Mouse (Mus musculus): ENCODE measurements around the gene Pnisr. TPM values are rescaled to one million over a fixed set of nuclear protein-coding genes. Genes with fewer than 3 reads are reported as not detected.
A peak's percentile ranks its signal among the peaks of the same experiment; 100 is the strongest.

Gene Pnisr
- polyA plus RNA-seq (2016; fragmentation: Nextera tagmentation; extraction: Ambion mirVana), result 184 and 189 TPM in 2 replicates

DNA sequence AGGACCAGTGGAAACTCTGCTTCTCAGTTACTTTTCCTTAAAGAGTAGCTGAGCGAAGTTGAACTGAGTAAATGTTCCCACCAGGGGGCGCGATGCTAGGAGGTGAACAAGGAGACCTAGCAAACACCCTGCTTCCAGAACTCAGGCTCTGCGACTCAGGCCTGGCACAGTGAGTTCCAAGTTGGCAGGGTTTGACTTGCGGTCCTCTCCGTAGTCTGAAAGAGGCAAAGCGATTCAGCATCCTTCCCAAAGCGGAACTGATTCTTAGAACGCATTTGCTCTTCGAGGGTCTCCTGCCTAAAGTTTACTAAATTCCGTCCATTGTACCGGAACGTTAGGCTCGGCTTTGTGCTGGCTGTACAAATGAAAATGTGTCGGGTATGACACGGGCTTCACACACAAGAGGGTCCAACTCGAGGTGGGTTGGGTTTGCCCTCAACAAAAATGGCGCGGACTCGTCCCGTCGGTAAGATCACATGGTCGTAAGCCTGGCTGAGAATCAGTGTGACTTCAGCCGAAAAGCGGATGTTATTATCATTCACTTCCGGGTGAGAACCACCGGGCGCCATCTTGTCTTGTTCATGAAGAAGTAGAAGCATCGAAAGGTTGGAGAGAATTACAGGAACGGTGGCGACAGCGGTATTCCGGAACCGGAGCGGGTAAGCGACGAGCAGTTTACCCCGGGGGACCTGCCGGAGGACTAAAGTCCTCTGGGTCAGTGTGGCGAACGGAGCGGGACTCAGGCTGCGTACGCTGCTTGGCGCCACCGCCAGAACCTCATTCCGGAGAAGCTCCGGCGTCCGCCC is at the start of gene Pnisr:
Gene Pnisr (plus strand): TSS at position 103 of the 806 bp plus-strand sequence.
- H3K9me3 ChIP-seq, result no peaks in the 10 kb centered on the region
- peak within 1 kb of the TSS; percentile 88 for H3K27ac ChIP-seq
- peak within 1 kb of the TSS; percentile 53 for H3K4me2 ChIP-seq (replicated peaks)
- under 1% methylated on average over 50 of the region's 50 CpGs for WGBS
- H3K4me3 ChIP-seq, result peak within 1 kb of the TSS; percentile 85
- ATAC-seq (ENCODE audit: low FRiP score, low read depth), result peak; percentile 99
- H3K9ac ChIP-seq, result peak within 1 kb of the TSS; percentile 87
- H3K36me3 ChIP-seq, result no peaks in the 10 kb centered on the region
- H3K27me3 ChIP-seq (replicated peaks), result no peaks in the 10 kb centered on the region
- H3K4me1 ChIP-seq, result peaks cover 11% of the 10 kb centered on the region

DNA sequence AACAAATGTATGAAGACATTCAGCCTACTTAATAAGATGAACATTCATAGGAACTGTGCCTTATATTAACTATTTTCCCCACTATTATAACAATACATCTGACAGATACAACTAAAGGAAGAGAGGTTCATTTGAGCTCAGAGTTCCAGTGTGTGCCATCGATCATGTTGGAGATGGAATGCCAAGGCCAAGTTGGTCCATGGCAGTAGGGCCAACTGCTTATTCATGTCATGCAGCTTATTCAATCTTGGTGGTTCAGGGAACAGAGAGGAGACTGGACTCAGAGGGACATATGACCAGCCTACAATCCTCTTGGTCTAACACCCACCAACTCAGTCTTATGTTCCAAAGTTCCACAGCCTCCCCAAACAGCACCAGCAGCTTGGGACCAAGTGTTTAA is 46.4 kb upstream of the Pnisr start:
- 96% methylated on average over 1 of the region's 1 CpGs for WGBS
- no peak for ATAC-seq (ENCODE audit: low FRiP score, low read depth)

DNA sequence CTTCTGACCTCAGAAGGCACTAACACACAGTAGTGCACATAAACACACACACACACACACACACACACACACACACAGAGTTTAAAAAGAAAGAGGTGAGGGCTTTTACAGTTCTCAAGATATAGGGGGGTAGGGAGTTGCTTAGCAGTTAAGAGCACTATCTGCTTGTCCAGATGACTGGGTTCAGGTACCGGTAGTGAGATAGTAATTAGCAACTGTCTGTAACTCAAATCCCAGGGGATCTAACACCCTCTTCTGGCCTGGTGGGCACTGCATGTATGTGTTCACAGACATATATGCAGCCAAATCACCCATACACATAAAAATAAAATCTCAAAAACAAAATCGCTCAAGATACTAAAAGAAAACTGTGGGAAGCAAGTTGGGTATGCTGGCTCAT is 45.8 kb upstream of the Pnisr start:
- Histone ChIP-seq H3K9me3 (no peaks in the 10 kb centered on the region), H3K27ac (no peak overlapping the region), H3K4me1 (no peaks in the 10 kb centered on the region), H3K4me2 (replicated peaks) (no peak overlapping the region), H3K27me3 (replicated peaks) (no peaks in the 10 kb centered on the region), H3K9ac (no peak overlapping the region), H3K36me3 (peaks cover 47% of the 10 kb centered on the region), H3K4me3 (no peak overlapping the region)
- 93% methylated on average over 2 of the region's 2 CpGs for WGBS
- ATAC-seq (ENCODE audit: low FRiP score, low read depth), result no peak

More for the DNA sequence above, 46.4 kb upstream of the Pnisr start:
- H3K9me3 ChIP-seq, result no peaks in the 10 kb centered on the region
- H3K4me3 ChIP-seq, result no peak overlapping the region
- H3K4me2 ChIP-seq (replicated peaks), result no peak overlapping the region
- no peaks in the 10 kb centered on the region for H3K4me1 ChIP-seq
- no peak overlapping the region for H3K9ac ChIP-seq
- no peak overlapping the region for H3K27ac ChIP-seq
- peaks cover 47% of the 10 kb centered on the region for H3K36me3 ChIP-seq
- H3K27me3 ChIP-seq (replicated peaks), result no peaks in the 10 kb centered on the region

DNA sequence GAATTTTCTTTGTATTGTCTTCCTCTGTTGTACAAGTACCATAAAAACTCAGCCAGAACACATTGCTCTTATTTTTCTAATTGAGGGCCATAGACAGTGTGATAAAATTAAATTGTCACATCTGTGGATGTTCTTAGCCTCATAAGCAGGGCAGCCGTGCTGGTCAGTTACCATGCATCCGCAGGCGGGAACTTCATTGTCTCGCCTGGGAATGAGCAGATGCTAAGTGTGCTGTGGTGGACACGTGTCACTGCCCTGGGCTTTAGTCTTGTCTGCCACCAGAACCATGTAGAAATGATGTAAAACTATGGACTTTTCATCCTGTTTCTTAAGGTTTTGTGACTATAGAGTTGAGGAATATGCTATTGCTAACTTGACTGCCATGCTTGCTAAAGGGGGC is 40.2 kb upstream of the Pnisr start:
- peak; percentile 78 for ATAC-seq (ENCODE audit: low FRiP score, low read depth)
- WGBS, result 53% methylated on average over 5 of the region's 5 CpGs
- Histone ChIP-seq H3K36me3 (peaks cover 28% of the 10 kb centered on the region), H3K27ac (no peak overlapping the region), H3K4me1 (no peaks in the 10 kb centered on the region), H3K4me2 (replicated peaks) (no peak overlapping the region), H3K9me3 (no peaks in the 10 kb centered on the region), H3K9ac (no peak overlapping the region), H3K27me3 (replicated peaks) (no peaks in the 10 kb centered on the region), H3K4me3 (no peak overlapping the region)

DNA sequence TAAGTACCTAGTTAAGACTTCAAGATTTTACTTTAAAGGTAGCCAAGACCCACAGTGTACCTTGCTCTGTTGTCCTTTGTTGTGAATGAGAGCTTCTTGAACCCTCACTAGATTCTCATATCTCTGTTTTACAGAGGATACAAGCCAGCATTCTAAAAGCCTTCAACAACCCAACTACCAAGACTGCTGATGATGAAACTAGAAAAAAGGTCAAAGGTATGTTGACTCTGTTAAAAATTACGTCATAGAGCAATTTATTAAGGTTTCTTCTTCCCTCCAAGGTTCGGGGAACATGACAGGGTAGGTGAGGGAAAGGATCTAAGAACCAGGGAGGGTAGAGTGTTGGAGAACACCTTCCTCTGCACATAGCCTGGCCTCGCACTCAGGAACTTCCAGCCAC is 36.8 kb upstream of the Pnisr start:
- Histone ChIP-seq H3K27ac (no peak overlapping the region), H3K9me3 (no peaks in the 10 kb centered on the region), H3K4me2 (replicated peaks) (no peak overlapping the region), H3K4me1 (no peaks in the 10 kb centered on the region), H3K27me3 (replicated peaks) (no peaks in the 10 kb centered on the region), H3K9ac (no peak overlapping the region), H3K4me3 (no peak overlapping the region), H3K36me3 (peaks cover 20% of the 10 kb centered on the region)
- WGBS, result 94% methylated on average over 3 of the region's 3 CpGs
- ATAC-seq (ENCODE audit: low FRiP score, low read depth), result no peak

DNA sequence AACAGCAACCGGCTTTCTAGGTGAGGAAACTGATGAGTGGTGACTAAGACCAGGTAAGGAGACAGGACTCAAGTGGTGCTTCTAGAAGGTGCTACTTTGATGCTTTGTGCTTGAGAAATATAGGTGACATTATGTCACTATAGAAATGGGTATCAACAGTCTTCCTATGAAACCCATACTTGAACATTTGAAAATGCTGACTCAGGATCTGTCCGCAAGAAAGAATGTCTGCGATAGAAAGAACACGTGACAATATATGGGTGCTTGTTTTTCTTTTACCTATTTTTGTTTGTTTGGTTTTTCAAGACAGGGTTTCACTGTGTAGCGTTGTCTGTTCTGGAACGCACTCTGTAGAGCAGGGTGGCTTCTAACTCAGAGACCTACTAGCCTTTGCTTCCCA is 34.7 kb upstream of the Pnisr start:
- H3K4me2 ChIP-seq (replicated peaks), result no peak overlapping the region
- no peak for ATAC-seq (ENCODE audit: low FRiP score, low read depth)
- H3K9me3 ChIP-seq, result no peaks in the 10 kb centered on the region
- H3K27me3 ChIP-seq (replicated peaks), result no peaks in the 10 kb centered on the region
- H3K36me3 ChIP-seq, result peaks cover 31% of the 10 kb centered on the region
- no peaks in the 10 kb centered on the region for H3K4me1 ChIP-seq
- H3K27ac ChIP-seq, result no peak overlapping the region
- WGBS, result 95% methylated on average over 6 of the region's 6 CpGs
- no peak overlapping the region for H3K4me3 ChIP-seq
- H3K9ac ChIP-seq, result no peak overlapping the region

DNA sequence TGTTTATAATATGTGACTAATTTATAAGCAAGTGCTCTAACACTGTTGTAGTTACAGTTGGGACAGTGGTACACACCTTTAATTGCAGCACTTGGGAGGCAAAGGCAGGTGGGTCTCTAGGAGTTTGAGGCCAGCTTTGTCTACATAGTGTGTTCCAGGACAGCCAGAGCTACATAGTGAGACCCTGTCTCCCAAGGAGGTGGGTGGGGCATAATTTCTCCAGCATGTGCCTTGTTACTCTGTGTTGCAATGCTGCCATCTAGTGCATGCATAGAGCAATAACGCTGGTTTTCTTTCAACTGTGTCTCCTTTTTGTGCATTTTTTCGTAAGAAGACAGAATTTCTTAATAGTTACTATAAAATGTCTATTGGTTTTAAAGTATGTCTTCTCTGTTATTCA is 33.4 kb upstream of the Pnisr start:
- no peaks in the 10 kb centered on the region for H3K4me1 ChIP-seq
- H3K9me3 ChIP-seq, result no peaks in the 10 kb centered on the region
- no peaks in the 10 kb centered on the region for H3K27me3 ChIP-seq (replicated peaks)
- H3K27ac ChIP-seq, result no peak overlapping the region
- peak; percentile 86 for ATAC-seq (ENCODE audit: low FRiP score, low read depth)
- H3K4me2 ChIP-seq (replicated peaks), result no peak overlapping the region
- H3K36me3 ChIP-seq, result peaks cover 31% of the 10 kb centered on the region
- no peak overlapping the region for H3K9ac ChIP-seq
- no peak overlapping the region for H3K4me3 ChIP-seq
- 42% methylated on average over 2 of the region's 2 CpGs for WGBS

DNA sequence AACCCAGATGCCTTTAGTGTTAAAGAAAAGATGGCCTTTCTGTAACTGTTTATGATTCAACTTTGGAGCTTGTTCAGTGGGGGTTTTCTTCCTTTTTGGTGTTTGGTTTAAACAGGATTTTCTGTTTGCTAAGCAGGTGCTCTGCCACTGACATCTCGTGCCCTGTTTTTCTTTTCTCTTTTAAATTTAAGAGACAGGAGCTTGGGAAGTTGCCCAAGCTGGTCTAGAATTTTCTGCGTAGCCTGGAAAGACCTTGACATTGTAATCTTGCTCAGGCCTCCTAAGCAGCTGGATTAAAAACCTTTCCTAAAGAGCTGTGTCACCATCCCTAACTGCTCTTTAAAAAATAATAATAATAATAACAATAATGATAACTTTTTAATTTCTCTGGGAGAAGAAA is 20.8 kb upstream of the Pnisr start:
- ATAC-seq (ENCODE audit: low FRiP score, low read depth), result no peak
- WGBS, result 91% methylated on average over 2 of the region's 2 CpGs
- Histone ChIP-seq H3K4me3 (no peak overlapping the region), H3K4me1 (no peaks in the 10 kb centered on the region), H3K9me3 (no peaks in the 10 kb centered on the region), H3K9ac (no peak overlapping the region), H3K4me2 (replicated peaks) (no peak overlapping the region), H3K27me3 (replicated peaks) (no peaks in the 10 kb centered on the region), H3K27ac (no peak overlapping the region), H3K36me3 (peaks cover 15% of the 10 kb centered on the region)

DNA sequence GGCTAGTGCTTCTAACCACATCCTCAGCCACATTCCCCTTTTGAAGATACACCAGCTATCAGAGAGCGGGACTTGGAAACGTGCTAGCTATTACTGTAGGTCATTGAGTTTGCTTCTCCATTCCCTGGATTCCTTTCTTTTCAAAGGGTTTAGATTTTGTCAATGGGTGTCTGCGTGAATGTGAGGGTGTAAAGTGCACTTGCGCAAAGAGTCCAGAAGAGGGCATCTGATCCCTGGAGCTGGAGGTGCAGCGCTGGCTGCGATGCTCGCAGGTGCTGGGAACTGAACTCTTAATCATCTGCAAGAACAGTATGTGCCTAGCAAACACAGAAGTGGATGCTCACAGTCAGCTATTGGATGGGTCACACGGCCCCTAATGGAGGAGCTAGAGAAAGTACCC is 14.5 kb upstream of the Pnisr start:
- H3K27ac ChIP-seq, result no peak overlapping the region
- ATAC-seq (ENCODE audit: low FRiP score, low read depth), result no peak
- H3K27me3 ChIP-seq (replicated peaks), result no peaks in the 10 kb centered on the region
- no peak overlapping the region for H3K9ac ChIP-seq
- peaks cover 14% of the 10 kb centered on the region for H3K36me3 ChIP-seq
- no peak overlapping the region for H3K4me3 ChIP-seq
- no peak overlapping the region for H3K4me2 ChIP-seq (replicated peaks)
- no peaks in the 10 kb centered on the region for H3K9me3 ChIP-seq
- WGBS, result 92% methylated on average over 8 of the region's 8 CpGs
- no peaks in the 10 kb centered on the region for H3K4me1 ChIP-seq

GRCm38 (mm10) chr4:21848287-21848630 is 876 bp downstream of the Pnisr start:
- Histone ChIP-seq H3K27ac (peak overlapping the region; percentile 88), H3K4me3 (peak overlapping the region; percentile 85), H3K36me3 (no peaks in the 10 kb centered on the region), H3K27me3 (replicated peaks) (no peaks in the 10 kb centered on the region), H3K4me2 (replicated peaks) (peak overlapping the region; percentile 53), H3K9me3 (no peaks in the 10 kb centered on the region), H3K9ac (peak overlapping the region; percentile 87), H3K4me1 (peaks cover 11% of the 10 kb centered on the region)
- under 1% methylated on average over 24 of the region's 24 CpGs for WGBS
- ATAC-seq (ENCODE audit: low FRiP score, low read depth), result peak; percentile 90

GRCm38 (mm10) chr4:21857481-21857880 is 10.1 kb downstream of the Pnisr start:
- no peak overlapping the region for H3K9ac ChIP-seq
- no peak overlapping the region for H3K27ac ChIP-seq
- no peak for ATAC-seq (ENCODE audit: low FRiP score, low read depth)
- peaks cover 51% of the 10 kb centered on the region for H3K36me3 ChIP-seq
- no peak overlapping the region for H3K4me3 ChIP-seq
- H3K4me1 ChIP-seq, result no peaks in the 10 kb centered on the region
- no peaks in the 10 kb centered on the region for H3K9me3 ChIP-seq
- 78% methylated on average over 1 of the region's 1 CpGs for WGBS
- no peaks in the 10 kb centered on the region for H3K27me3 ChIP-seq (replicated peaks)
- no peak overlapping the region for H3K4me2 ChIP-seq (replicated peaks)

GRCm38 (mm10) chr4:21865226-21865625 is 17.8 kb downstream of the Pnisr start:
- H3K4me2 ChIP-seq (replicated peaks), result no peak overlapping the region
- no peaks in the 10 kb centered on the region for H3K4me1 ChIP-seq
- 100% methylated on average over 1 of the region's 1 CpGs for WGBS
- no peak overlapping the region for H3K9ac ChIP-seq
- no peak overlapping the region for H3K27ac ChIP-seq
- H3K36me3 ChIP-seq, result peaks cover 60% of the 10 kb centered on the region
- no peaks in the 10 kb centered on the region for H3K27me3 ChIP-seq (replicated peaks)
- ATAC-seq (ENCODE audit: low FRiP score, low read depth), result no peak
- no peak overlapping the region for H3K4me3 ChIP-seq
- H3K9me3 ChIP-seq, result no peaks in the 10 kb centered on the region

DNA sequence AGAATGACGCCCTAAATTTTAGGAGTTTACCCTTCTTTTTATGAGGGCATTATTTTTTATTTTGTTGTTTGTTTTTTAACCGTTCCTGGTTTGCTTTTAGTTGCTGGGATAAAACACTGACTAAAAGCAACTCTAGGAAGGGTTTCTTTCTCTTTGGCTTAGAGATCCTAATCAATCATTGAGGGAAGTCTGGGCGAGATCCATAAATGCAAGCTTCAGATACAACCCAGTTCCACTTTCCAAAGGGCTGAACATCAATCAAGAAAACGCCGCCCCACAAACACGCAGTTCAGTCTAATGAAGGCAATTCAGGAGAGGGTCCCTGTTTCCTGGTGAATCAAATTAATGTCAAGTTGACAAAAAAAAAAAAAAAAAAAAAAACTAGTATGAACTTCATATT is 31.4 kb downstream of the Pnisr start:
- Histone ChIP-seq H3K36me3 (peaks cover 12% of the 10 kb centered on the region), H3K9ac (no peak overlapping the region), H3K27ac (no peak overlapping the region), H3K4me3 (no peak overlapping the region), H3K27me3 (replicated peaks) (no peaks in the 10 kb centered on the region), H3K9me3 (no peaks in the 10 kb centered on the region), H3K4me2 (replicated peaks) (peak overlapping the region; percentile 59), H3K4me1 (no peaks in the 10 kb centered on the region)
- ATAC-seq (ENCODE audit: low FRiP score, low read depth), result no peak
- WGBS, result 23% methylated on average over 6 of the region's 6 CpGs
